Mouse (Mus musculus) spleen, postnatal 4 days (tissue): Measurements from ENCODE around the gene Pgm2l1.
"Not testable (repeated sequence)": the region's sequence is repeated elsewhere in the genome, so short reads cannot be mapped to it uniquely, and the experiment has no call there.

Experiments
- DNase-seq, 2 experiments: peaks; one replicate each; pipeline ENCODE4 v3.0.0; 2022; ENCODE audit warnings: low spot score in 2 of 2

The Pgm2l1 gene

DNA sequence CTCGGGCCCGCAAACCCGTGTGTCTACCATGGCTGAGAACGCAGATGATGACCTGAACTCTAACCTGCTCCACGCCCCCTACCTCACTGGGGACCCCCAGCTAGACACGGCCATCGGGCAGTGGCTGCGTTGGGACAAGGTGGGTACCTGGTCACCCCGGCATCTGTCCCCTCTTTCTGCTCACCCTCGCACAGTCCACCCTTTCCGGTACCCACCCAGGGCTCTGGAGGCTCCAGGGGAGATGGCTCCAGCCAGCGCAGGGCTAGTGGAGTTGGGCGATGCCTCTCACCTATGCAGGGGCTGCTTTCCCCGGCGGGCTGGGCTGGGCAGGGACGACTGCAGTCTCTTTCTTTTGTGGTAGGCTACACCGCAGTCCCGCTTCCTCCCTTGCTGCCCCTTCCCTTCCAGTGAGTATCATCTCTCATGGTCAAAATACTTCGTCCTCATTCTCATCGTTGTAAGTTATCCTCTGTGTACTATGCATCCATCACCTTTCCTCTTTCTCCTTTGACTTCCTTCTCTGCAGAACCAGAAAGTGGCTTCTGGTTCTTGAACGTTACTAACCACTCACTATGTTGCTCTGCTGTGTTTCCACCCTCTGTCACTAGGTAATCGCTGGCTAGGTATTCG lies 817 bp downstream of the Pgm2l1 start:
- DNase-seq, result peak; percentile 48 to 85

- no peak for DNase-seq
These were observed 1.8 kb downstream of the Pgm2l1 start for GRCm38 (mm10) chr7:100228957-100229356.

DNA sequence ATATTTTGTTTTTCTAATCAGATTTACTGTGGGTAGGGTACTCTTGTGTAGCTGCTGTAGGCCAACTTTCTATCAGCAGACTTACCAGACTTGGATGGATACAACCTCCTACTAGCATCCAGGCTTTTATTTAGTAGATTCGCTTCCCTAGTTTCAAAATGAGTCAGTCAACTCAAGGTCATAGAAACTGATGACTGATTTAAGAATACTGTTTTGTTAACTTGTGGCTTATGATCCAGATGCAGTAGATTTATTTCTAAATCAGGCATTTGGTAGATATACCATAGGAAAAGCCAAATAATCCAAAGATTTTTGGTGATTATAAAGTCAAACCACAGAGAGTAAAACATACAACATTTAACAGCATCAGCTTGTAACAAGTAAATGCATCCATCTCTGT lies 3.5 kb downstream of the Pgm2l1 start:
- no peak for DNase-seq

DNA sequence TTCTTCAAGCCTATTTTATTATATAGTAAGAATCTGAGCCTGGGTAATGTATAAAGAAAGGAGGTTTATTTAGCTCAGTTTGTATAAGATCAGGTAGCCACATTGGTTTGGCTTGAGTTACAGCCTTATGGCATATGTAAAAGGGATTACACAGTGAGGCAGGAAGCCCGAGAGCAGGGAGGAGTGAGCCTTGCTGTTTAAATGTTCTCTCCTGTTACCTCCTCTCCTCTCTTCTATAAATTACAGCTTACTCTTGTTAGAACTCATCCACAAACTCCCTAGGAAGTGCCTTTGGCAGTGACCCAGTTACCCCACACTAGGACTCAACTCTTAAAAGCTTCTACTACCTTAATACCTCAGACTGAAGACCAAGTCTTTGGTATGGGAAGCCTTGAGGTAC lies 4.5 kb downstream of the Pgm2l1 start:
- no peak for DNase-seq

- no peak for DNase-seq
These were observed 6.5 kb downstream of the Pgm2l1 start for GRCm38 (mm10) chr7:100233681-100234080.

GRCm38 (mm10) chr7:100234264-100234885 lies 7.2 kb downstream of the Pgm2l1 start:
- DNase-seq, result peak; percentile 30 to 70

- no peak for DNase-seq
These were observed 11.1 kb downstream of the Pgm2l1 start for GRCm38 (mm10) chr7:100238271-100238670.

GRCm38 (mm10) chr7:100240601-100241000 lies 13.4 kb downstream of the Pgm2l1 start:
- DNase-seq, result no peak

GRCm38 (mm10) chr7:100243007-100243406 lies 15.8 kb downstream of the Pgm2l1 start:
- no peak for DNase-seq

DNA sequence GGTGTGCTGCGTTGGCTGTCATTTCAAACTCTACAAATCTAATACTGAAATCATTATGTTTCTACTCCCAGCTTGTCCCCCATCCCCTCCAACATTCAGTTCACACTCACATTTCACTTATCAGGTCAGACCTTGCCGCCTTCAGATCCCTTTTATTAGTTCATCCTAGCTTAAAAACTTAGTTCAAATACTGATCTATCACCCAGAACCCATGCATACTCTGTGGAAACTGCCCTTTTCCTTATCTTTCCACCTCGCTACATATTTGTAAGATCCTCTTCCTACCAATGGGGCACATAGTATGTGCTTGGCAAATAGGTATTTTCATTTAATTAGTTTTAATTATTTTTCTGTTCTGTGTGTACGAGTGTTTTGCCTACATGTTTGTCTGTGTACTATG lies 17.0 kb downstream of the Pgm2l1 start:
- no peak for DNase-seq

DNA sequence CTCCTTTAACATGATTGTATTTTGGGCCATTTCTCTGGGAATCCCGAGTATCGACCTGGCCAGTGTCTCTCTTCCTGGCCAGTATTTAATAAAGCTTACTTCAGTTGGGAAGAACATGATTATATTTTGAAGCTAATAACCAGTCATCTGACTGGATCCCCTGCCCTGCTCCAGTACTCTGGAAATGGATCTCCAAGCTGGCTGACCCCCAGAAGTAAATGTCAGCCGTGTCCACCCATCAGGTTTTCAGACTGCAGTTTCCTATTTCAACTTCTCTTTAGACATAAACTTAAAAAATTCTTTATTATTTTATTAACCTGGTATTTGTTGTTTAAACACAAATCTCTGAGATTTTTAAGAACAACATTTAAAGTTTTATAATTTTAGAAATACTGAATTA lies 18.0 kb downstream of the Pgm2l1 start:
- no peak for DNase-seq

- DNase-seq, result no peak
These were observed 23.5 kb downstream of the Pgm2l1 start for GRCm38 (mm10) chr7:100250667-100251066.

DNA sequence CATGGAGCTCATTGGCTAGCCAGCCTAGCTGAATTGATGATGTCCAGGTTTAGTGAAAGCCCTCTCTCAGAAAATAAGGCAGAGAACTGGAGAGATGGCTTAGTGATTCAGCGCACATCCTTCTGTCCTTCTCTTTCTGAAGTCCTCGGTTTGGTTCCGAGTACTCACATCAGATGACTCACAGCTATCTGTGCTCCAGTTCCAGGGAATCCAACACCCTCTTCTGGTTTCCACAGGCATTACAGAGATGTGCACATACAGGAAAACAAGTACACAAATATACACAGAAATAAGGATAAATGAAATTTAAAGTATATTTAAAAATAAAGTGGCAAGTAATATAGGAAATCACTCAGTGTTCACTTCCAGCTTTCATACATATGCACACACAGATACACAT lies 35.2 kb downstream of the Pgm2l1 start:
- DNase-seq, result no peak

- not testable (repeated sequence) for DNase-seq
These were observed 37.7 kb downstream of the Pgm2l1 start for GRCm38 (mm10) chr7:100264934-100265333.

DNA sequence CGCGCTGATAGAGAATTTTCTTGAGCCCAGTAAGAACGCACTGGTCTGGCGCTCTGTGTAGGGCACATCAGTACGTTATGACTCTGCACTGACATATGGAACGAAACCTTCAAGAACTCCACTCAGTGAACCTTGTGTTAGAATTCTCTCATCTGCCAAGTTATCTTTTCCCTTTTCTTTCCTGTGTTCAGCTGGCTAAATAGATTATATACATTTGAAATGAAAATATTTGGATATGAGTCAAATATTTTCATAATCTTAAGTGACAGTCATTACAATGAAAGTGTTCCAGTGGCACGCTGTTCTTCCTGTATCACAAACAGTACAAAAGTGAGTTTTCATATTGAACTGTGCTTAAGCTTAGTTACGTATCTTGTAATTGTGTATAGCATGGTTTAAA lies 45.2 kb downstream of the Pgm2l1 start:
- DNase-seq, result no peak

- no peak for DNase-seq
These were observed 47.3 kb downstream of the Pgm2l1 start for GRCm38 (mm10) chr7:100274507-100274906.

DNA sequence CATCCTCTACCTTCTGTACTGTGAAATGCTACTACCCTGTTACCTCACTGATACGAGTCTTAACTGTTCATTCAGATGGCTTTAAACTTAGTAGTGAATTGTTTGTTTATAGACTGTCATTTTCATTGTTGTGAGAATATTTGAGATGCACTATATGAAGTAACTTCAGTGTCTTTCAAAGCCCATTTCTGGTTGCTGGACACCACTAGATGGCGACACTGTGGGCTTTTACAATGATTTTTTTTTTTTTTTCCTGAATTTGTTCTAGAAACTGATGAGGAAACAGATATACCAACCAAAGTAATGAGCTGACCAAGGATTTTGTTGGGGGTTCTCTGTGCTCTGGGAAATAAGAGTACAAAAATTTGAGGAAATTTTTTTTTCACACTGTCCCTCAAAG lies 49.2 kb downstream of the Pgm2l1 start:
- no peak for DNase-seq

DNA sequence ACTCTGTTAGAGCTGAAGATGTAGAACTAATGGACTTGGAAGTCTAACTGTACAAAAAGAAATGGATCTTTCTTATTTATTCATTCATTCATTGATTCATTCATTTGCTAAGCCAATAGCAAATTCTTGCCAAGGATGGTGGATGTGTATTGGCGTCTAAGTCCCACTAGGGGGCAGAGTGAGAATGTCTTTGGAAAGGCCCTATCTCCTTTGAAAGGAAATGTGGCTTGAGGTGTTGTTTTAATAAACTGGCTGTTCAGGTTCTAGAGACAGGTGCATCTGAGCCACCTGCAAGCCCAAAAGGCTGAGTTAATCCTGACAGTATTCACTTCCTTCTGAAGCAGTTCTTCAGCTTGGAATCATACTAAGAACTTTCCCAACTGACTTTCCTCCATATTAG lies 52.6 kb downstream of the Pgm2l1 start:
- DNase-seq, result peak in 1 of 2 experiments; percentile 22

DNA sequence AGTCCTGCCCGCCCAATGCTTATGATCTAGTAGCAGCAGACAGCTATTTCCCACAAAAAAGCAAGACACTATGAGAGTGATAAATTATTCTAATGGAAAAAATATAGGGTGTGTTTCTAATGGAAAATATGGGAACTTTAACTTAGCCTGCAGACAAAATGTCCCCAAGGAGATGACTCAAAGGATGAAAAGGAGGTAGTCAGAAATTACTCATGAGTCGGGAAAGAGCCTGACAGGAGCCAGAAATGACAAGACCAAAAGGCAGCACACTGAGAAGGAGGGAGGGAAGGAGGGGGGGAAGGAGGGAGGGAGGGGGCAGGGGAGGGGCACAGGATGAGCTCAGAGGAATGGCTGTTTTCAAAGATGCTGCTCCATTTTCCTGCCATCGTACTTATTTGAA lies 54.4 kb downstream of the Pgm2l1 start:
- DNase-seq, result no peak

DNA sequence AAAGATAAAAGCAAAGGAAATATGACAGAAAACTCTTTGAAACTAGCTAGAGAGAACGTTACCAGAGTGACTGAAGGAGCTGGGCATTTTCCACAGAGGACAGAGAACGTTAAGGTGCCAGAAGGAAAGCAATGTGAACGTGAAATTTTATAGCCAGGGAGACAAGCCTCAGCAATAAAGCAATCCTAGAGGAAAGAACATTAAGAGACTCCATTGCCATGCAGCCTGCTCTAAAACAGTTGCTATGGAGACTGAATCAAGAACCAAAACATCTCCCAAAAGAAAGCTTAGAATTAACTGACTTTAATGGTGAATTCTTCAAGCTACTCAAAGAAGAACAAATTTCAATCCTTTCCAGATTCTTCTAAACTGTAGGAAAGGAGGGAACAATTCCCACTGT lies 56.1 kb downstream of the Pgm2l1 start:
- no peak for DNase-seq

DNA sequence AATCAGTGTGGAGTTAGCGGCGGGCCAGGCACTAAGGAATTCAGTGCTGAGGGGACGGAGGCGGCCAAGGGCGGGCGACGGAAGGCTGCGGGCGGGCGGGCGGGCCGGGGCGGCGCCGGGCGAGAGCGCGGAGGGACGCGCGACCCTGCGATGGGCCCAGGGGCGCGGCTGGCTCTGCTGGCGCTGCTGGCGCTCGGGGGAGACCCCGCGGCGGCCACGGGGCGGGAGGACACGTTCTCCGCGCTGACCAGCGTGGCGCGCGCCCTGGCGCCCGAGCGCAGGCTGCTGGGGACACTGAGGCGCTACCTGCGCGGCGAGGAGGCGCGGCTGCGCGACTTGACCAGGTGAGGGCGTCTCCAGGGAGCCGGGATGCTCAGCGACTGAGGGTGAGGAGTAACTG lies 58.2 kb downstream of the Pgm2l1 start, which contains the start of gene P4ha3:
Gene P4ha3, plus strand, starts transcription at position 138 of the 400 bp plus-strand sequence.
- no peak for DNase-seq

DNA sequence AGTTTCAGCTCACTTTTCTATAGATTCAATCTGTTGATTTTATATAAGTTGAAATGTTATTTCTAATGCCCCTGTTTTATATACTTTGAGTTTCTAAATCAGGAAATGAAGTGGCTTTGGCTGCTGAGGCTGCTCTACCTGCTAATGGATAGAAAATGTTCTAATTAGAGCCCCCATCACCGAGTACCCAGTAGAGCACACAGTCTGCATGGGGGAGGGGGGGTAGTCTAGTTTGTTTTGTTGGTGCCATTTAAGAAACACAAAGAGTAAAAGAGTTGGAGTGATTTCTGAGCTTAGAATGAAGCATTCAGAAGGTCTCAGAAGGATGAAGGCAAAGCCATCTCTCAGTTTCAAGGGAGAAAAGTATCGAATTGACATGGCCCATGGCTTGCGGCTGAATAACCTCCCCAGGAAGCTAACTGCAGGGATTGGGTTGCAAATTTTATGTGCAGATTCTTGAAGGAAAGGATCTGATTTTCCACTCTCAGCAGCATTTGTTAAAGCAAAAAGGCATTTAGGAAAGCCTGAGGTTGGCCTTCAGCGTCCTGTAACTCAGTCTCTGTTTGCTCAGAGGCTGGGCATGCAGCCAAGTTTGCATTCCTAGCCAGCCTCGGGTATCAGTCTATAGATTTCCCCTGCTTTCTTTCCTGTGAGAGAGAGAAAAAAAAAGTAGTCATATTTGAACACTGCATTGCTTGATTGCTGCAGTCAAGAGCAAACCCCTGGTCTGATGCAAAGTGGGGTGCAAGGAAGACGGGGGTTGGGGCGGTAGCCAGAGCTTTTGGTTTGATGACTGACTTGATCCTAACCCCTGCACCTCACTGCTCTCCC lies 60.8 kb downstream of the Pgm2l1 start:
- no peak for DNase-seq

GRCm38 (mm10) chr7:100288622-100289021 lies 61.4 kb downstream of the Pgm2l1 start:
- no peak for DNase-seq
